Mouse (Mus musculus) lung, postnatal 0 days (tissue): ENCODE measurements at regions not wholly inside any gene's neighbourhood (a gene's known extent, or its start where the extent isn't known, plus 50 kb on each side); places are given as distances from the start of the nearest gene placed in this dataset.

ENCODE experiments used
- CTCF ChIP-seq: IDR thresholded peaks from 2 replicates; pipeline ENCODE4 v1.5.1; 2016; ENCODE audit warnings: antibody characterized with exemption, mild to moderate bottlenecking
- EP300 ChIP-seq: IDR thresholded peaks from 2 replicates; pipeline ENCODE4 v1.6.1; 2016; ENCODE audit warnings: antibody characterized with exemption, mild to moderate bottlenecking, control low read depth

DNA sequence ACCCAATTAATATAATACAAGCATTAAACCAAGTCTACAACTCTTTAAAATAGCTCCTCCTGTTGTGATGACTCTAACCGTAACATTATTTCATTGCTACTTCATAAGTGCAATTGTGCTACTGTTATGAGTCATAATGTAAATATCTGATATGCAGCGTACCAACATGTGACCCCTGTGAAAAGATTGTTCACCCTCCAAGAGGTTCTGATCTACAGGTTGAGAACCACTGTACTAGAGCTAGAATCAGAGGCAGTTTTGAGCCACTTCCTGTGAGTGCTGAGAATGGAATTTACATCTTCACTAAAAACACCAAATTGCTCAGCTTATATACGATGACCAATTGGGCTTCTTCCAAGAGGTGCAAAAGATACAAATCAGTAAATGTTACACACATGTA, 504.4 kb upstream of the Syt1 start:
- TF ChIP-seq CTCF (no peak), EP300 (no peak)
